Mouse (Mus musculus) heart, postnatal 14 days (tissue): ENCODE measurements around the gene Bola3. TPM values are rescaled to one million over a fixed set of nuclear protein-coding genes. Genes with fewer than 3 reads are reported as not detected.
"Not testable (repeated sequence)": the region's sequence is repeated elsewhere in the genome, so short reads cannot be mapped to it uniquely, and the experiment has no call there.

Source experiments
- DNase-seq, 2 experiments: peaks; one replicate each; pipeline ENCODE4 v3.0.0; 2021 to 2022
- intact Hi-C: fragments of 180-260 bp; cut with DNase I; formaldehyde crosslinking; loops from one replicate; pipeline ENCODE4 v1.15.1; 2025
- total RNA-seq, 2 experiments: library from RNA; stranded (reverse); gene quantifications; 2 replicates each; pipeline ENCODE4 v1.2.3; 2021

The Bola3 gene
- total RNA-seq, 2 experiments from 2014 or later: 297 to 299 TPM

GRCm38 (mm10) chr6:83342957-83343356, 6.0 kb upstream of the Bola3 start:
- DNase-seq: no peak
- intact Hi-C loops: no loop called here

GRCm38 (mm10) chr6:83345285-83345684, 3.7 kb upstream of the Bola3 start:
- DNase-seq, intact Hi-C loops: not testable (repeated sequence)

- intact Hi-C loops: no loop called here
- no peak for DNase-seq
Observed at GRCm38 (mm10) chr6:83347916-83348315, 1.0 kb upstream of the Bola3 start.

GRCm38 (mm10) chr6:83349274-83349958, 469 bp downstream of the Bola3 start:
- intact Hi-C loops: no loop called here

GRCm38 (mm10) chr6:83350172-83350571, 1.2 kb downstream of the Bola3 start:
- intact Hi-C loops: loop anchor here (10.0 kb wide), 1 partner anchor 135 kb away; the partner anchor contains the start of gene Slc4a5

More at GRCm38 (mm10) chr6:83349274-83349958, 469 bp downstream of the Bola3 start:
- DNase-seq: peak; percentile 92 to 95

GRCm38 (mm10) chr6:83350851-83351405, 2.0 kb downstream of the Bola3 start:
- DNase-seq: no peak
- intact Hi-C loops: loop anchor here (10.0 kb wide), 1 partner anchor 136 kb away; the partner anchor contains the start of gene Slc4a5

More at GRCm38 (mm10) chr6:83350172-83350571, 1.2 kb downstream of the Bola3 start:
- no peak for DNase-seq

DNA sequence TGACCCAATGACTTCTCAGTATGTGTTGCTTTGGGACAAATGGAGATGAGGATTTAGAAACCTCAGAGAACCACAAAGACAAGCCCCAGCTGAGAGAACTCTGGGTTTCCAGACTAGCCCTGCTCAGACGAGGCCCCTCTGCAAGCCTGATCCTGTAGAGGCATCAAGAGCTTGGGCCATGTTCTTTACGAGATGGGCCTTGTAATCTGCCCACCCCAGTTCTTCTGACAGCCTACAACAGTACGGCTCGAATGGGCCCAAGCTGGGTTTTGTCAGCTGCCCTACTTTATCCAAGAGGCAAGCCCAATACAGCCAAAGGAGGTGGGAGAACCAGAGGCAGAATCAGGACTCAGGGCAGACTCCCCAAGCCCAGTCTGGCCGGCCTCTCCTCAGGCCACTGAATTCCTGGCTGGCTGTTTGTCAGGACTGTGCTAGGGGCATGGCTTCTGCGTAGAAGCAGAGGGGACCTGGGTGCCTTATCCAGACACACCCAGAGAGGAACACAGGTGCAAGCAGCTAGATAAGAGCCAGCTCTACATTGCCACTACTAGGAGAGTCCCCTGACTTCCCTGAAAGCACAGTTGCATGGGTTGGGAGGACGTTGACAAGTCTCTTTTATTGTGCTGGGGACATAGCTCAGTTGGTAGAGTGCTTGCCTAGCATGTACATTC, 2.7 kb downstream of the Bola3 start:
- intact Hi-C loops: loop anchor here (10.0 kb wide), 1 partner anchor 137 kb away; the partner anchor contains the start of gene Slc4a5
- DNase-seq: no peak

GRCm38 (mm10) chr6:83352666-83353410, 3.9 kb downstream of the Bola3 start:
- no peak for DNase-seq
- intact Hi-C loops: loop anchor here (10.0 kb wide), 1 partner anchor 138 kb away; the partner anchor contains the start of gene Slc4a5

DNA sequence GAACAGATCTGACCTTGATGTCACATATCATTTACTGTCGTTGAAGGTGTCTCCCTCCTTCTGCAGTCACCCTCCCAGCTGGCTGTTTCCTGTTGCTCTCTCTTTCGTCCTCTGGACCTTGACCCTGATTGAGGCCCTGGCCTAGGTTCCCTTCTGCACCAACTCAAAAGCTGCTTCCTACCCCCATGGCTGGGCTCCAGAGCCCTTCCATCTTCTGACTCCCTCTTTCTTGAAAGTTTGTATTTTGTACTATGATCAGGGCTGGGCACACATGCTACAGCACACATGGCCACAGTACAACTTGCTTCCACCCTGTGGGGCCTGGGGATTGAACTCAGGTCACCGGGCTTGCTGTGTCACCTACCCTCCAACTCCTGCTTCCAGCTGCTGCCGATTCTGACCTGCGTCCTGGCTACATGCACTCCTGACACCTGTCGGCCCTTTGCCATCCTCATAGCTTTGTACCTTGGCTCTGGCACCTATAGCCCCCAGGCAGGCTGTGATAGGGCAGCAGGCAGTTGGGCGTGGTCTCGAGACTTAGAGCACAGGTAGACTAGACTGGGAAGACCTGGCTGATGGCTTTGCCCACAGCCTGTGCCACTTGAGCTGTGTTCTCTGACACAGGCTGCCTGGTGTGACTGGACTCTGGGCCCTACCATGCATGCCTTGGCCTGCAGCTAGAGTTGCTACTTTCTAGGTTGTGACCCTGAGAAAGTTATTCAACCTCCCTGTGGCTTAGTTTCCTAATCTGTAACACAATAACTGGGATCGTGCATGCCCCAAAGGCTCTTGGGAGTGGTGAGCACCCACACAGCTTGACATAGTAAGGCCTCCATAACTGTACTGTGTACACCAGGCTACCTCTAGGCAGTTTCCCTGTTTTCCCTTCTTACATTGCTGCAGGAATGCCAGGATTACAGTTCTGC, 6.2 kb downstream of the Bola3 start:
- intact Hi-C loops: loop anchor here (5.0 to 10.0 kb wide), 4 partner anchors 140 to 317 kb away; partner anchors contain the start of gene Slc4a5
- DNase-seq: no peak

DNA sequence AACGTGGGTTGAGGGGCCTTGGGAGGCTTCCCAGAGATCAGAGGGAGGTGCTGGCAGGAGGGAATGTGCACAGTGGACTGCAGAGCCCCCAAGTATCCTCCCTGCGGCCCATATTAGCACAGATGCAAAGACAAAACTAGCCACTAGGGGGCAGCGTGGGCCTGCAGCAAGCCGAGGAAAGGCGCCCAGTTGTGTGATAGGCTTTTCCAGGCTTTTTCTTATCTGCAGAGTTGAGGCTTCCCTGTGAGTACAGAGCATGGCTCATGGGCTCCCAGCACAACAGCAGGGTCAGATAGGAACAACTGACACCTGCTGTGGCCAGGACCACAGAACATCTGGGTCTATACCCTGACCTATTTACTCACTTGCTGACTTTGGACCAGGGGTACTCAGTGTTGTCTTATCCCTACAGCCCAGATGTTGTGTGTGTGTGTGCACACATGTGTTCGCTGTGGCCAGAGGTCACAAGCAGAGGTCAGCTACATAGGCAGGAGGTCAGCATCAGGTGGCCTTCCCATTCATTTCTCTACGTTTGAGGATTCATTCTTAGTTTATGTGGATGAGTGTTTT, 7.7 kb downstream of the Bola3 start:
- intact Hi-C loops: loop anchor here (1.0 to 10.0 kb wide), 5 partner anchors 142 to 316 kb away; partner anchors contain the start of gene Slc4a5
- DNase-seq: peak; percentile 87 to 93

- no peak for DNase-seq
- intact Hi-C loops: loop anchor here (5.0 to 10.0 kb wide), 4 partner anchors 143 to 315 kb away; partner anchors contain the start of gene Slc4a5
Observed at GRCm38 (mm10) chr6:83357436-83357835, 8.5 kb downstream of the Bola3 start.

DNA sequence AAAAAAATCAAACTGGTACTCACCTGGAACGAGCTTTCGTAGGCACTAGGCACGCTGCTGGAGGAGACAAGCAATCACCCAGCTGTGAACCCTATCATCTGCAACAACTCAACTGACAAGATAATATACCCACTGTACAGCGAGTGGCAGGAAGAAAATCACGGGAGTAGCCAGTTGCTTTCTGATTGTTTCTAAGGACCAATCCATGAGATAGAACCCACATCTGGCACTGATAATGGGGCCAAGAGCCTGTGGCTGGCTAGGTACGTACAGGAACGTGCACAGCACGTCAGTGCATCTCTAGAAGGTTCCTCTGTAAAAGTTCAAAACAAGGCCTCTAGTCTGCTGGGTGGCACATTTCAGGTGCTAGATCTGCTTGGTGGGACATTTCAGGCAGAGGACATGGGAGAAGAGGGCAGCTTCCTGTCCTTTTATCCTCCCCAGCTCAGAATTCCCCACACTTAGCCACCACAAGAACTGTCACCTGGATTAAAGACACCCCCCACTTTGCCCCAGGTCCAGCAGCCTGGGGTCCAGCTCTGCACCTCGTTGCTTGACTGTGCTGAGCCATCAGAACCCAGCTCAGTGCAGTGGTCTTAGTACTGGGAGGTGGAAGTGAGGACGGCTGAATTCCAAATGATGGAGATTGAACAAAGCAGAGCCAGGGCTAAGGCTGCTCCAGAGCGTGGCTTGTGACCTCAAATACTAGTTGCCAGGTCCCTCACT, 12.7 kb downstream of the Bola3 start:
- intact Hi-C loops: no loop called here
- DNase-seq: no peak

GRCm38 (mm10) chr6:83363075-83363474, 14.1 kb downstream of the Bola3 start:
- intact Hi-C loops: no loop called here

DNA sequence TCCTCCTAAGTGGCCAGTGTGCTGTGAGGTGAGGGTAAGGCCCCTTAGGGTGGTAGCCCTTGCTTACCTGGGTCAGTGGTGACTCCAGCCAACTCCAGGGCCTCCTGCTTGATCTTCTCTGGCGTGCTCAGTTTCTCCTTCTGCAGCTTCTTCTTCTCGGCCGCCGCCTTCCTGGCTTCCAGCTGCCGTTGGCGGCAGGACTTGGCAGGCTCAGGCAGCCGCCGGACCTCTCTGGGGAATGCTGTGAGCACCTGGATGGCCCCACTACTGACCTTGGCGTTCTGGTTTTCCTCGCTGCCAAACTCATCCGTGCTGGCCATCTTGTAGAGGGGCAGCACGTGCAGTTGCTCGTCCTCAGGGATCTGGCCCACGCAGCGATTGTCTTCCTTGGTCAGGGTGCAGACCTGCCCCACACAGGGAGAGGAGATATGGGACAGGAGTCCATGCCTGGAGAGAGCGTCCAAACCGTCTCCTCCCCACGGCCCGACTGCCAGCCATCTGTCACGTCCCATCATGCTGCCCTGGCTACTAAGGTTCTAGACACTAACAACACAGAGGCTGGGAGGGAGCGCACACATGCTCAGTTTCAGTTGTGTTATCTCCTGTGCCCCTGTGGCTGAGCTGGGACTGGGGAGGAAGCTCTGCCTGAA, 21.5 kb downstream of the Bola3 start:
- intact Hi-C loops: no loop called here
- no peak for DNase-seq

More at GRCm38 (mm10) chr6:83363075-83363474, 14.1 kb downstream of the Bola3 start:
- no peak for DNase-seq

DNA sequence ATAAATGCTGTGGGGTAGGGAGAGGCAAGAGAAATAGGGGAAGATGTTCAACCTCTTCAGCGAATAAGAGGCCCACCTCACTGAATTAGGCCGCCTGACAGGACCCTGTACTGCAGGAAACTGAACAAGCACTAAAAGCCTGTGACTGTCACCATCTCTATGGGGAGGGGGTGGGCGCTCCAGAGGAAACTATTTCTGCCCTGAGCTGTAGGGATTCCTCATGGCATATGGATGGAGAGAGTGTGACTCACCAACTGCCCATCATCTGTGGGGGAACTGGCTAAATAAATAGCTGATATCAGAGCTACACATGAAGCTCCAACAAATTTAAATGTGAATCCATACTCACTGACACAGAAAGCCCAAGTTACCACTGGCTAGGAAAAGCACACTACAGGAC, 22.4 kb downstream of the Bola3 start:
- intact Hi-C loops: no loop called here
- DNase-seq: no peak

GRCm38 (mm10) chr6:83373704-83374300, 24.9 kb downstream of the Bola3 start:
- no peak for DNase-seq
- intact Hi-C loops: no loop called here
